Mouse (Mus musculus): ENCODE results near the gene Wfdc16. TPM values are rescaled to one million over a fixed set of nuclear protein-coding genes. Genes with fewer than 3 reads are reported as not detected.
"Not testable (repeated sequence)": the region's sequence is repeated elsewhere in the genome, so short reads cannot be mapped to it uniquely, and the experiment has no call there.

The Wfdc16 gene
- polyA plus RNA-seq, 1 experiment from 2014 or later = not detected

GRCm38 (mm10) chr2:164641881-164642673 is 3.5 kb upstream of the Wfdc16 start:
- 79% methylated on average over 13 of the region's 13 CpGs for WGBS
- Histone ChIP-seq H3K4me2 (replicated peaks) (no peak overlapping the region), H3K4me3 (no peak overlapping the region)

GRCm38 (mm10) chr2:164641129-164641528 is 2.5 kb upstream of the Wfdc16 start:
- H3K36me3 ChIP-seq = no peaks in the 10 kb centered on the region
- no peak overlapping the region for H3K27ac ChIP-seq
- WGBS = 65% methylated on average over 7 of the region's 7 CpGs

More at GRCm38 (mm10) chr2:164641881-164642673, 3.5 kb upstream of the Wfdc16 start:
- Histone ChIP-seq H3K36me3 (no peaks in the 10 kb centered on the region), H3K27me3 (no peaks in the 10 kb centered on the region), H3K9ac (no peak overlapping the region), H3K9me3 (no peaks in the 10 kb centered on the region), H3K27ac (no peak overlapping the region), H3K4me1 (no peaks in the 10 kb centered on the region)
- ATAC-seq (ENCODE audit: low FRiP score, low read depth) = no peak

GRCm38 (mm10) chr2:164635266-164635665 is 3.3 kb downstream of the Wfdc16 start:
- Histone ChIP-seq H3K27ac (no peak overlapping the region), H3K9me3 (no peaks in the 10 kb centered on the region), H3K4me1 (no peaks in the 10 kb centered on the region), H3K27me3 (no peaks in the 10 kb centered on the region), H3K4me3 (no peak overlapping the region), H3K9ac (no peak overlapping the region), H3K36me3 (no peaks in the 10 kb centered on the region), H3K4me2 (replicated peaks) (no peak overlapping the region)
- 76% methylated on average over 9 of the region's 9 CpGs for WGBS
- no peak for ATAC-seq (ENCODE audit: low FRiP score, low read depth)

More at GRCm38 (mm10) chr2:164641129-164641528, 2.5 kb upstream of the Wfdc16 start:
- no peak overlapping the region for H3K4me3 ChIP-seq
- no peak overlapping the region for H3K9ac ChIP-seq
- no peaks in the 10 kb centered on the region for H3K27me3 ChIP-seq
- H3K9me3 ChIP-seq = no peaks in the 10 kb centered on the region
- H3K4me2 ChIP-seq (replicated peaks) = no peak overlapping the region
- no peak for ATAC-seq (ENCODE audit: low FRiP score, low read depth)
- H3K4me1 ChIP-seq = no peaks in the 10 kb centered on the region

GRCm38 (mm10) chr2:164621775-164622174 is 16.8 kb downstream of the Wfdc16 start:
- Histone ChIP-seq H3K9ac (no peak overlapping the region), H3K9me3 (no peaks in the 10 kb centered on the region), H3K36me3 (no peaks in the 10 kb centered on the region), H3K4me3 (no peak overlapping the region), H3K27ac (no peak overlapping the region), H3K4me2 (replicated peaks) (no peak overlapping the region), H3K4me1 (no peaks in the 10 kb centered on the region), H3K27me3 (no peaks in the 10 kb centered on the region)
- ATAC-seq (ENCODE audit: low FRiP score, low read depth) = no peak
- 79% methylated on average over 4 of the region's 4 CpGs for WGBS

GRCm38 (mm10) chr2:164619050-164619449 is 19.5 kb downstream of the Wfdc16 start:
- no peak for ATAC-seq (ENCODE audit: low FRiP score, low read depth)

GRCm38 (mm10) chr2:164615386-164615785 is 23.2 kb downstream of the Wfdc16 start:
- Histone ChIP-seq H3K27me3 (no peaks in the 10 kb centered on the region), H3K9me3 (no peaks in the 10 kb centered on the region), H3K4me3 (no peak overlapping the region), H3K36me3 (no peaks in the 10 kb centered on the region), H3K27ac (no peak overlapping the region), H3K9ac (no peak overlapping the region), H3K4me2 (replicated peaks) (no peak overlapping the region), H3K4me1 (no peaks in the 10 kb centered on the region)
- no peak; the same call in 1 of the 2 replicates for ATAC-seq (ENCODE audit: low FRiP score, low read depth)
- WGBS = 89% methylated on average over 3 of the region's 3 CpGs

More at GRCm38 (mm10) chr2:164619050-164619449, 19.5 kb downstream of the Wfdc16 start:
- WGBS = 76% methylated on average over 5 of the region's 5 CpGs
- Histone ChIP-seq H3K4me3 (no peak overlapping the region), H3K27me3 (no peaks in the 10 kb centered on the region), H3K4me1 (no peaks in the 10 kb centered on the region), H3K9me3 (no peaks in the 10 kb centered on the region), H3K9ac (no peak overlapping the region), H3K36me3 (no peaks in the 10 kb centered on the region), H3K27ac (no peak overlapping the region), H3K4me2 (replicated peaks) (no peak overlapping the region)

- not testable (repeated sequence) for H3K9me3 ChIP-seq; H3K27me3 ChIP-seq; H3K27ac ChIP-seq; H3K4me3 ChIP-seq; ATAC-seq (ENCODE audit: low FRiP score, low read depth); H3K4me1 ChIP-seq; H3K4me2 ChIP-seq (replicated peaks); H3K9ac ChIP-seq; H3K36me3 ChIP-seq
- 61% methylated on average over 8 of the region's 8 CpGs for WGBS
These were observed 25.1 kb downstream of the Wfdc16 start, which contains the start of the genes Wfdc6b and Wfdc8 for GRCm38 (mm10) chr2:164613471-164613870. Gene Wfdc6b, plus strand, starts transcription at chr2:164613522. Gene Wfdc8, minus strand, starts transcription at chr2:164613626.

- no peaks in the 10 kb centered on the region for H3K27me3 ChIP-seq
- no peak overlapping the region for H3K9ac ChIP-seq
- H3K4me2 ChIP-seq (replicated peaks) = no peak overlapping the region
- no peaks in the 10 kb centered on the region for H3K4me1 ChIP-seq
- H3K27ac ChIP-seq = no peak overlapping the region
- no peaks in the 10 kb centered on the region for H3K36me3 ChIP-seq
- no peak overlapping the region for H3K4me3 ChIP-seq
- 69% methylated on average over 6 of the region's 6 CpGs for WGBS
- H3K9me3 ChIP-seq = no peaks in the 10 kb centered on the region
- ATAC-seq (ENCODE audit: low FRiP score, low read depth) = no peak
These were observed 29.8 kb downstream of the Wfdc16 start for GRCm38 (mm10) chr2:164608781-164609180.

- no peak overlapping the region for H3K4me3 ChIP-seq
- H3K4me1 ChIP-seq = no peaks in the 10 kb centered on the region
- H3K27ac ChIP-seq = no peak overlapping the region
- H3K4me2 ChIP-seq (replicated peaks) = no peak overlapping the region
- WGBS = 91% methylated on average over 8 of the region's 8 CpGs
- H3K36me3 ChIP-seq = no peaks in the 10 kb centered on the region
- H3K9me3 ChIP-seq = peaks cover 7% of the 10 kb centered on the region; the same call in 1 of the 2 replicates
- no peak for ATAC-seq (ENCODE audit: low FRiP score, low read depth)
- no peaks in the 10 kb centered on the region for H3K27me3 ChIP-seq
- no peak overlapping the region for H3K9ac ChIP-seq
These were observed 34.2 kb downstream of the Wfdc16 start for GRCm38 (mm10) chr2:164604411-164604810.

- Histone ChIP-seq H3K27me3 (no peaks in the 10 kb centered on the region), H3K36me3 (no peaks in the 10 kb centered on the region), H3K9ac (no peak overlapping the region), H3K27ac (no peak overlapping the region), H3K4me1 (no peaks in the 10 kb centered on the region), H3K4me3 (no peak overlapping the region), H3K9me3 (peaks cover 7% of the 10 kb centered on the region; the same call in 1 of the 2 replicates), H3K4me2 (replicated peaks) (no peak overlapping the region)
- WGBS = 93% methylated on average over 3 of the region's 3 CpGs
- no peak for ATAC-seq (ENCODE audit: low FRiP score, low read depth)
These were observed 35.1 kb downstream of the Wfdc16 start for GRCm38 (mm10) chr2:164603482-164603881.

- Histone ChIP-seq H3K4me1 (no peaks in the 10 kb centered on the region), H3K4me3 (no peak overlapping the region), H3K4me2 (replicated peaks) (no peak overlapping the region), H3K36me3 (no peaks in the 10 kb centered on the region), H3K9ac (no peak overlapping the region), H3K27me3 (no peaks in the 10 kb centered on the region), H3K27ac (no peak overlapping the region), H3K9me3 (peaks cover 7% of the 10 kb centered on the region; the same call in 1 of the 2 replicates)
- 75% methylated on average over 3 of the region's 3 CpGs for WGBS
- no peak for ATAC-seq (ENCODE audit: low FRiP score, low read depth)
These were observed 38.4 kb downstream of the Wfdc16 start for GRCm38 (mm10) chr2:164600179-164600578.

GRCm38 (mm10) chr2:164593494-164593893 is 45.1 kb downstream of the Wfdc16 start, which contains the start of gene Eppin:
Gene Eppin, minus strand, starts transcription at chr2:164593594.
- Histone ChIP-seq H3K27ac (no peak within 1 kb of the TSS), H3K36me3 (no peaks in the 10 kb centered on the region), H3K9ac (no peak within 1 kb of the TSS), H3K9me3 (no peaks in the 10 kb centered on the region), H3K27me3 (no peaks in the 10 kb centered on the region), H3K4me1 (no peaks in the 10 kb centered on the region), H3K4me2 (replicated peaks) (no peak within 1 kb of the TSS), H3K4me3 (no peak within 1 kb of the TSS)
- ATAC-seq (ENCODE audit: low FRiP score, low read depth) = no peak
- WGBS = 83% methylated on average over 4 of the region's 4 CpGs
